Mouse (Mus musculus): ENCODE measurements around the gene Gigyf1.

GRCm38 (mm10) chr5:137481897-137482296 is 36.5 kb upstream of the Gigyf1 start:
- TF ChIP-seq EP300 (optimal IDR thresholded peaks at IDR 0.05) (no peak), CTCF (IDR thresholded peaks at IDR 0.05; ENCODE audit: low read depth) (no peak)
